Mouse (Mus musculus): Measurements from ENCODE around the gene Plekhh3. TPM values are rescaled to one million over a fixed set of nuclear protein-coding genes. Genes with fewer than 3 reads are reported as not detected.

The Plekhh3 gene
- polyA plus RNA-seq (2012; fragmentation: generic; extraction: Trizol): 18.3 TPM
- long read RNA-seq, experiment 1, transcript Plekhh3-206 (13 exons, 3,010 nt): major isoform, 5 of 8 reads
- long read RNA-seq, experiment 1, partial matches to known transcripts: 1 of 8 reads
- long read RNA-seq, experiment 1, other reads (novel, unspliced or antisense): 1 of 8 reads
- long read RNA-seq, experiment 2, transcript Plekhh3-201 (13 exons, 3,056 nt): minor isoform, 12 of 36 reads
- long read RNA-seq, experiment 2, transcript Plekhh3-206 (13 exons, 3,010 nt): major isoform, 17 of 36 reads
- long read RNA-seq, experiment 2, partial matches to known transcripts: 2 of 36 reads
- long read RNA-seq, experiment 2, other reads (novel, unspliced or antisense): 4 of 36 reads

DNA sequence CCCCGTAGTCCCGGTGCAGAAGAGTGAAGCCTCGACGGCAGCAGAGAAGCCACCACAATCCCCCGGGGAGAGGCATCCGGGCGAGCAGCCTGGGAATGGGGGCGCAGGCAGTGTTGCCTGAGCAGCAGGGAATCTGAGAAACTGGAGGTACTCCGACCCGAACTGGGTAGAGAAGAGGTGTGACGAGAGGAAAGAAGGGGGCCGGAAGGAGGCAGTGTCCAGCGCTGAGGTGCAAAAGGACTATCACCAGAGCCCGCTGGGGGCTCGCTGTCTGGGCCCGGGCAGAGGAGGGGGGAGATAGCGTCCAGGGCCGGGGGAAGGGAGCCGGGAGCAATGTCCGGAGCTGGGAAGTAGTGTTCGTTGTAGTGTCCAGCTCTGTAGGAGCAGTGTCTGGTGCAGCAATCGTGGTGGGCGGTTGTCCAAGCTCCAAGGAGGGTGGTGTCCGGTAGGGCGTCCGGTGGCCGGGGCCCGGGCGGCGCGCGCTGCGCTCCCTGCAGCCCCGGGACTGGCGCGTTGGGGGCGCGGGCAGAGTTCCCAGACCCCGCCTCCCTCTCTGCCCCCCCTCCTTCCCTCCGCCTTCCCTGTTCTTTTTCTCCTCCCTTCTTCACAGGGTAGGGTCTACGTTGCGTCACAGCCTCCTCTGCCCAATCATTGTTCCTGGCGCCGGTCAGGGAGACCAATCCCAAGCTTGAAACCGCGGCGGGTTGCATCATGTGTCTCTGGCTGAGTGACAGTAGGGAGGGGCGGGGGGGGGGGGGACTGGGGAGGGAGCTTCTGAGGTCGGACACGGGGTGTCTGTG, at the start of gene Plekhh3:
Gene Plekhh3, minus strand, starts transcription at position 541 of the 800 bp plus-strand sequence.
- peak within 1 kb of the TSS; percentile 64 for H3K4me3 ChIP-seq (ENCODE audit: insufficient read depth, poor library complexity, severe bottlenecking)
- H3K27me3 ChIP-seq (ENCODE audit: control insufficient read depth, insufficient read depth, insufficient read length): no peaks in the 10 kb centered on the region
- peaks cover 32% of the 10 kb centered on the region for H3K79me2 ChIP-seq (ENCODE audit: control insufficient read depth, insufficient read depth)
- TF ChIP-seq MAX (IDR thresholded peaks at IDR 0.05) (no peak), CEBPB (IDR thresholded peaks at IDR 0.05; ENCODE audit: low read depth) (peak; percentile 90), USF1 (IDR thresholded peaks at IDR 0.05; ENCODE audit: low read depth) (peak; percentile 49)
- peaks cover 19% of the 10 kb centered on the region for H3K79me3 ChIP-seq (ENCODE audit: low read depth)
- peak within 1 kb of the TSS; percentile 94 for H3ac ChIP-seq (ENCODE audit: control insufficient read depth, insufficient read length, low read depth)
- H3K36me3 ChIP-seq (ENCODE audit: control insufficient read depth, insufficient read depth): peaks cover 15% of the 10 kb centered on the region

DNA sequence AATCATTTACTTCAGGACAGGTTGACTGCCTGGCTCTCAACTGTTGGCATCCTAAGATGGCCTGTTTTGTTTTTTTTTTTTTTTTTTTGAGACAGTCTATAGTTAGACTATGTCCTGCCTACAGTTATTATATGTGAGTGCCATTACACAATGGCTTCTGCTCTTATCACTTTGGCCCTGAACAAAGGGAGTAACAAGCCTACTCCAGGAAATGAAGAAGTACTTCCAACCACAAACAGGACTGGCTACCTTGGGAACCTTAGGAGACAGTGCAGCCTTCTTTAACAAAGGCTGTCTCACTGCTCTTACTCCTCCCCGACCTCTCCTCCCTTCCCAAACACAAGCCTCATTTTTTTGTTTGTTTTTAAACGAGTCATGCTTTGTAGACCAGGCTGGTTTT, 49.7 kb upstream of the Plekhh3 start:
- no peaks in the 10 kb centered on the region for H3K79me3 ChIP-seq (ENCODE audit: low read depth)

DNA sequence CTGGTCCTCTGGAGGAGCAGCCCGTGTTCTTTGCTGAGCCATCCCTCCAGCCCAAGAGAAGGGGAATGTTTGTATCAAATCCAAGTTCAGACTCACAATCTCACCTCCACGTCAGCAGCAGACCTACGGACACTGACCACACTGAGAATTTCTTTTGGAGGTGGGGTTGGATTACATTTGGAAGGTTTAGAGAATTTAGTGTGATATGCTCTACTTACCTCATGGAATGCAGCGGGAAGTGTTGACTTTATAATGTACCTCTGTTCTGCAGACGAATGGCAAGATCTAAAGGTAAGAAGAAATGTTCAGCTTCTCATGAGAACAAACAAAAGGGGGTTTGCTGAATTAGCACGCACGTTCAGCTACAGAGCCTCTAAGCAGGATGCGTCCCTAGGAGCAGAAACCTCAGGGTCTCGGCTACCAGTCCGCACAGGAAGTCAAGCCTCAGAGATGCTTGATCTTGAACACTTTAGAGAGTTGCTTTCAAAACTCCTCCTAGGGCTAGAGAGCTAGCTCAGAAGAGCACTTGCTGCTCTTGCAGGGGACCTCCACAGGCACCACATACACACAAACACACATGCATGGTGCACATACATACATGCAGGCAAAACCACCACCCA, 47.4 kb upstream of the Plekhh3 start:
- Histone ChIP-seq H3K79me3 (ENCODE audit: low read depth) (no peaks in the 10 kb centered on the region), H3ac (ENCODE audit: control insufficient read depth, insufficient read length, low read depth) (no peak overlapping the region), H3K27me3 (ENCODE audit: control insufficient read depth, insufficient read depth, insufficient read length) (no peaks in the 10 kb centered on the region), H3K4me3 (ENCODE audit: insufficient read depth, poor library complexity, severe bottlenecking) (no peak overlapping the region), H3K79me2 (ENCODE audit: control insufficient read depth, insufficient read depth) (peaks cover 7% of the 10 kb centered on the region), H3K36me3 (ENCODE audit: control insufficient read depth, insufficient read depth) (peaks cover 14% of the 10 kb centered on the region)
- no peak for TF ChIP-seq USF1 (IDR thresholded peaks at IDR 0.05; ENCODE audit: low read depth)
- TF ChIP-seq CTCF (IDR thresholded peaks at IDR 0.05; ENCODE audit: control insufficient read depth, insufficient read depth, insufficient read length): no peak
- TF ChIP-seq MYOG (IDR thresholded peaks at IDR 0.05; ENCODE audit: control insufficient read depth, extremely low read depth, insufficient read length): no peak
- no peak for TF ChIP-seq MAX (IDR thresholded peaks at IDR 0.05)
- no peak for TF ChIP-seq FOSL1 (IDR thresholded peaks at IDR 0.05; ENCODE audit: insufficient read depth, low read length, poor library complexity, severe bottlenecking)
- TF ChIP-seq MYOD1 (IDR thresholded peaks at IDR 0.05; ENCODE audit: control insufficient read depth, insufficient read length, low read depth): no peak
- TF ChIP-seq CEBPB (IDR thresholded peaks at IDR 0.05; ENCODE audit: low read depth): no peak

More for the DNA sequence above, 49.7 kb upstream of the Plekhh3 start:
- no peaks in the 10 kb centered on the region for H3K27me3 ChIP-seq (ENCODE audit: control insufficient read depth, insufficient read depth, insufficient read length)
- H3K79me2 ChIP-seq (ENCODE audit: control insufficient read depth, insufficient read depth): peaks cover 18% of the 10 kb centered on the region
- H3K4me3 ChIP-seq (ENCODE audit: insufficient read depth, poor library complexity, severe bottlenecking): no peak overlapping the region
- no peak overlapping the region for H3ac ChIP-seq (ENCODE audit: control insufficient read depth, insufficient read length, low read depth)
- H3K36me3 ChIP-seq (ENCODE audit: control insufficient read depth, insufficient read depth): peaks cover 5% of the 10 kb centered on the region
- TF ChIP-seq CTCF (IDR thresholded peaks at IDR 0.05; ENCODE audit: control insufficient read depth, insufficient read depth, insufficient read length) (no peak), FOSL1 (IDR thresholded peaks at IDR 0.05; ENCODE audit: insufficient read depth, low read length, poor library complexity, severe bottlenecking) (no peak), USF1 (IDR thresholded peaks at IDR 0.05; ENCODE audit: low read depth) (no peak), MAX (IDR thresholded peaks at IDR 0.05) (no peak), MYOD1 (IDR thresholded peaks at IDR 0.05; ENCODE audit: control insufficient read depth, insufficient read length, low read depth) (no peak), MYOG (IDR thresholded peaks at IDR 0.05; ENCODE audit: control insufficient read depth, extremely low read depth, insufficient read length) (no peak), CEBPB (IDR thresholded peaks at IDR 0.05; ENCODE audit: low read depth) (no peak)

- TF ChIP-seq MYOG (IDR thresholded peaks at IDR 0.05; ENCODE audit: control insufficient read depth, extremely low read depth, insufficient read length) (no peak), MAX (IDR thresholded peaks at IDR 0.05) (no peak), MYOD1 (IDR thresholded peaks at IDR 0.05; ENCODE audit: control insufficient read depth, insufficient read length, low read depth) (no peak), CTCF (IDR thresholded peaks at IDR 0.05; ENCODE audit: control insufficient read depth, insufficient read depth, insufficient read length) (no peak), USF1 (IDR thresholded peaks at IDR 0.05; ENCODE audit: low read depth) (no peak), CEBPB (IDR thresholded peaks at IDR 0.05; ENCODE audit: low read depth) (no peak), FOSL1 (IDR thresholded peaks at IDR 0.05; ENCODE audit: insufficient read depth, low read length, poor library complexity, severe bottlenecking) (no peak)
- Histone ChIP-seq H3K4me3 (ENCODE audit: insufficient read depth, poor library complexity, severe bottlenecking) (no peak overlapping the region), H3K36me3 (ENCODE audit: control insufficient read depth, insufficient read depth) (peaks cover 20% of the 10 kb centered on the region), H3ac (ENCODE audit: control insufficient read depth, insufficient read length, low read depth) (no peak overlapping the region), H3K27me3 (ENCODE audit: control insufficient read depth, insufficient read depth, insufficient read length) (no peaks in the 10 kb centered on the region), H3K79me2 (ENCODE audit: control insufficient read depth, insufficient read depth) (no peaks in the 10 kb centered on the region), H3K79me3 (ENCODE audit: low read depth) (no peaks in the 10 kb centered on the region)
These were observed 45.8 kb upstream of the Plekhh3 start for GRCm38 (mm10) chr11:101216936-101217335.

DNA sequence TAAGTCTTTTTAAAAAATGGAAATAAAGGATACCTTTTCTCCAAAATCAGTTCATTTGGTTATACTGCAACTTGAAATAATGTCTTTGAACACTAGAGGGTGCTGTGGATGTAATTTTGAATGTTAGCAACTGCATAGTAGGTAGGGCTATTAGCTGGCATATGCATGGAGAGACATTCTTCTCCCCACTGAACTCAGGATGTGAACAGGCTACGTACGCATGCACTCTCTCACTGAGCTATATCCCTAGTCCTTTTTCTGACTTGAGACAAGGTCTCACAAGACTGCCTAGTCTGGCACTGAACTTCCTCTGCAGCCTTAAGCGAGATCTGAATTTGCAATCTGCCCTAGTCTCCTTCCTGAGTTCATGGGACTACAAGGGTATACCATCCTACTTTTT, 40.8 kb upstream of the Plekhh3 start:
- Histone ChIP-seq H3K79me3 (ENCODE audit: low read depth) (no peaks in the 10 kb centered on the region), H3K36me3 (ENCODE audit: control insufficient read depth, insufficient read depth) (peaks cover 31% of the 10 kb centered on the region), H3ac (ENCODE audit: control insufficient read depth, insufficient read length, low read depth) (no peak overlapping the region), H3K27me3 (ENCODE audit: control insufficient read depth, insufficient read depth, insufficient read length) (no peaks in the 10 kb centered on the region), H3K4me3 (ENCODE audit: insufficient read depth, poor library complexity, severe bottlenecking) (no peak overlapping the region), H3K79me2 (ENCODE audit: control insufficient read depth, insufficient read depth) (no peaks in the 10 kb centered on the region)
- TF ChIP-seq MAX (IDR thresholded peaks at IDR 0.05): no peak
- TF ChIP-seq CTCF (IDR thresholded peaks at IDR 0.05; ENCODE audit: control insufficient read depth, insufficient read depth, insufficient read length): no peak
- no peak for TF ChIP-seq USF1 (IDR thresholded peaks at IDR 0.05; ENCODE audit: low read depth)
- TF ChIP-seq MYOG (IDR thresholded peaks at IDR 0.05; ENCODE audit: control insufficient read depth, extremely low read depth, insufficient read length): no peak
- TF ChIP-seq CEBPB (IDR thresholded peaks at IDR 0.05; ENCODE audit: low read depth): no peak
- TF ChIP-seq MYOD1 (IDR thresholded peaks at IDR 0.05; ENCODE audit: control insufficient read depth, insufficient read length, low read depth): no peak
- no peak for TF ChIP-seq FOSL1 (IDR thresholded peaks at IDR 0.05; ENCODE audit: insufficient read depth, low read length, poor library complexity, severe bottlenecking)

Measured in C2C12 (cell line).